Mouse (Mus musculus): Measurements from ENCODE around the gene Tmem150b. TPM values are rescaled to one million over a fixed set of nuclear protein-coding genes. Genes with fewer than 3 reads are reported as not detected.

Gene Tmem150b
- under 1 TPM; 0.21 to 0.76 TPM for total RNA-seq (2023)

DNA sequence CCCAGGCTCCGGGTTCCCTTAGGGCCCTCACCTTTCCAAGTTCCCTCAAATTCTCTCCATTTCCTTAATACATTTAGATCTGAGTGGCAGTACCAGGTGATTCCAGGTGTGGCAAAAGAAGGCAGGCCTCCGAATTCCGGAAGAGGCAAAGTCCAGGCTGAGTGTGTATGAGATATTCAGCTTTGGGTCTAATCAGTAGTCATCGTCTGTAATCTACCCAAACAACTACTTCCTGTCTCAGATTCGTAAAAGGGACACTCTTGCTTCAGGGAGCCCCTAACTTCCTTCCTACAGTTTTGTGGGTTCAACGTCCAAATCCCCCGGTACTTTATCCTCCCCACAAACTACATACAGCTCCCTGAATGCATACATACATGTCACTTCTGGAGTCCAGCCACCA is at the start of gene Tmem150b:
Tmem150b (minus strand) TSS at position 81 of the 400 bp plus-strand sequence.

DNA sequence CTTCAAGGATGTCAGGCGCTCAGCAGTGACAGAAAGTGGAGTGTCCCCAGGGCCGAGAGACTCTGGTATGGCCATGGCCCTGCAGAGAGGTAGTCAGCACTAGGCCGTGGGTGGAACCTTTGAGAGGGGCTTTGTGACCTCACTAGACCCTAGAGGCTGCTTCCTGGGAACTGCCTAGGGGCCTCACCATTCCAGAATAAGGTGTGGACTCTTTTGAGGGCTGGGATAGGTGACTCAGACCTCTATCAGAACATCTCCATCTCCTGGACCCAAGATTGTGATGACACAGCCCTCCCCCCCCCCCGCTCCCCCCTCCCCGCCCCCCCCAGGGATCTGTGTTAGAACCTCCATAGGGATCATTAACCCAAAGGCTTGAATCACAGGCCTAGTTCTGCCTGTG is 46.2 kb upstream of the Tmem150b start, which contains the start of gene Fam71e2:
Fam71e2 (minus strand) TSS at position 101 of the 400 bp plus-strand sequence.

DNA sequence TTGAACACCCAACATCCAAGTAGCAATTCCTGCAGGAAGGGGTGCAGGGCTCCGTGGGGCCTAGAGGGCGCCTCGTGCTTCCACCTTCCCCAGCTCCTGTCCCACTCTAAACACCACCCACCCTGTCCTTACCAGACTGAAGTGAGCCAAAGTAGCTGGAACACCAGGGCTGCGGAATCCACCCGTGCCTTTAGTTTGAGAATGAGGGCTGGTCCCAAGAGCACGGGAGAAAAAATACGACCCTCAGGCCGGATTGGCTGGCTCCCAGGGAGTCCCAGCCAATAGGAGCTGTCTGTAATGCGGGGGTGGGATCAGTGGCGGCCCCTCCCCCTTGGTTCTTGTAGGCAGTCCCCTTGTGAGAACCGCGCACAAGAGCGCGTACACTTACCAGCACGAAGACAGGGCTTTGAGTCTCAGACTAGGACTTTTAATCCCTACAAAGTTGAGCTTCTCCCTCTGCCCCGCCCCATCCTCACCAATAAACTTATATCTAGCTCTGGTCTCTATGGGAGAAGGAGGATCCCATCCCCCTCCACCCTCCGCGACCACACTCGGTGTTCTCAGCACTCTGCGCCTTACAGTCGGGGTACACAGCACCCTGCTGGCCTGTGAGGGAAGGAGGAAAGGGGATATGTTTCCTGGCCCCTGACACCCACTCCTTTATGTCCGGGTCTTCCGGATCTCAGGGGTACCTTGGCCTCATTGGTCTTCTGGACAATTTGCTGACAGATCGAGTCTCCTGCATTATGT is 27.9 kb upstream of the Tmem150b start, which contains the start of gene Cox6b2:
Cox6b2 (minus strand) TSS at position 274 of the 750 bp plus-strand sequence.

DNA sequence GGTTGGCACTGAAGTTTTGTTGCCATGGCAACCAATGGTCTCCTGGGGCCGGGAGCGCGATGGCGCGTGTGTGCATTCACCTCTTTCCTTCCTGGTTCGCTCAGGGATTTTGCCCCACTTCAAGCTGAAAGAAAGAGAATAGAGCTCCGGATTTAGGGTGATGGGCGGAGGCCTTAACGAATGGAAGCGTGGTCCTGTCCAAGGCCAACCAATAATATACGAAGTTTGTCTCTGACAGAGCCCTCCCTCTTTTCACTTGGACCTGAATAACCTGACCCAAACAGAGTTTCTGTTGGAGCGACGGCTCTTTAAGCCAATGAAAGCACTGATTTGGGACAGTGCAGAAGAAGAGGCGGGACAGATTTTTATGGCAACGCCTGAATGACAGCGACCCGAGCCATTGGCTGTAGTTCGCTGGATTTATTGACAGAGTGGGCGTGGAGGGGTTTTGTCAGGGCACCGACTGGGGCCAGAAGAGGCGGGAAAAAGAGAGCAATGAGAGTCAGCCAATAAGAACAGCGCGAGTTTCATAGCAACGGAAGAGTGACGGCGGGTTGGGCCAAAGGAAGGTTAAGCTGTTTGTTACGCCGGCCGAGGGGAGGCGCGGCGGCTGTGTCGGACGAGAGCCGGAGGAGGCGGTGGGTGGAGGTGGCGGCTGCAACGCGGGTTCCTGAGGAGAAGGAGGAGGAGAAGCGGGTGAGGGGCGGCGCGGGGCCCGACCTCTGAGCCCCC is 14.7 kb upstream of the Tmem150b start, which contains the start of gene Kmt5c:
Kmt5c (plus strand) TSS at position 572 of the 732 bp plus-strand sequence.

DNA sequence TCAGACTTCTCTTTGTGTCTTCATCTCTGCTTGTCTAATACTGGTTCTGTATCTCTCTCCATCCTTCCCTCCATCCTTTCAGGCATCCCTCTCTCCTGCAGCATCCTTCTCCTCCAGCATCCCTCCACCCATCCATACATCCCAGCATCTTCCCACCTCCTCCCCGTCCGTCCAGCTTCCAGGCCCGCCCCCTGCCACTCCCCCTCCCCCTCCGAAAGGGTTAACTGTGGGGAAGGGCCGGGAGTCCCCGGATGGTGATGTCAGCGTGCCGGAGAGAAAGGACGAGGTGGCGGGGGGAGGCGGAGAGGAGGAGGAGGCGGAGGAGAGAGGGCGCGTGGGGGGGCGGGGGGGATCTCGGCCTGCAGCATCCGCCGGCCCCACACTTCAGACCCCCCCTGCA is 34.7 kb downstream of the Tmem150b start, which contains the start of gene Brsk1:
Brsk1 (plus strand) TSS at position 218 of the 400 bp plus-strand sequence.

GRCm38 (mm10) chr7:4684632-4685417 is 40.2 kb downstream of the Tmem150b start, which contains the start of gene Hspbp1:
Gene Hspbp1, minus strand, starts transcription at chr7:4685068.

GRCm38 (mm10) chr7:4658912-4659551 is 66.0 kb downstream of the Tmem150b start, which contains the start of gene Ppp6r1:
Gene Ppp6r1, minus strand, starts transcription at chr7:4659019.

Other genes with a start within 250 kb of the Tmem150b start
- 100 to 1,000 TPM; 275 to 289 TPM for gene Ppp1r12c, start 223.6 kb downstream of the Tmem150b start, total RNA-seq (2023)
- 1 to 10 TPM; 4.7 to 6.1 TPM for gene Tnnt1, start 208.9 kb downstream of the Tmem150b start, total RNA-seq (2023)
- not detected for gene Tnni3, start 201.0 kb downstream of the Tmem150b start, total RNA-seq (2023)
- not detected for gene Dnaaf3, start 192.8 kb downstream of the Tmem150b start, total RNA-seq (2023)
- under 1 TPM in 1 of 2 experiments, not detected in 1; 0.83 TPM for gene Syt5, start 177.7 kb downstream of the Tmem150b start, total RNA-seq (2023)
- gene Ptprh, start 121.2 kb downstream of the Tmem150b start, total RNA-seq (2023) = not detected
- 10 to 100 TPM; 56.1 to 82.6 TPM for gene Tmem86b, start 93.8 kb downstream of the Tmem150b start, total RNA-seq (2023)
- 100 to 1,000 TPM; 269 to 275 TPM for gene Ppp6r1, start 66.2 kb downstream of the Tmem150b start, total RNA-seq (2023)
- gene Hspbp1, start 40.2 kb downstream of the Tmem150b start, total RNA-seq (2023) = 10 to 100 TPM; 56.0 to 66.8 TPM
- gene Brsk1, start 34.6 kb downstream of the Tmem150b start, total RNA-seq (2023) = not detected
- gene Kmt5c, start 14.9 kb upstream of the Tmem150b start, total RNA-seq (2023) = 10 to 100 TPM; 66.9 to 85.4 TPM
- gene Cox6b2, start 27.8 kb upstream of the Tmem150b start, total RNA-seq (2023) = 1 to 10 TPM; 2.1 to 4.0 TPM
- not detected for gene Fam71e2, start 46.1 kb upstream of the Tmem150b start, total RNA-seq (2023)
- gene Il11, start 57.6 kb upstream of the Tmem150b start, total RNA-seq (2023) = not detected
- not detected for gene Tmem190, start 57.7 kb upstream of the Tmem150b start, total RNA-seq (2023)
- gene Tmem238, start 64.4 kb upstream of the Tmem150b start, total RNA-seq (2023) = 1 to 10 TPM; 1.4 to 2.7 TPM
- 1,000 to 10,000 TPM; 2,356 to 2,505 TPM for gene Rpl28, start 67.6 kb upstream of the Tmem150b start, total RNA-seq (2023)
- gene Ube2s, start 87.3 kb upstream of the Tmem150b start, total RNA-seq (2023) = 100 to 1,000 TPM; 160 to 166 TPM
- gene Shisa7, start 119.4 kb upstream of the Tmem150b start, total RNA-seq (2023) = under 1 TPM; 0.23 to 0.36 TPM
- gene Isoc2b, start 145.0 kb upstream of the Tmem150b start, total RNA-seq (2023) = 1 to 10 TPM; 4.1 to 4.2 TPM
- gene Isoc2a, start 151.9 kb upstream of the Tmem150b start, total RNA-seq (2023) = 10 to 100 TPM; 10.4 to 13.5 TPM
- not detected for gene Gm36210, start 181.3 kb upstream of the Tmem150b start, total RNA-seq (2023)
- 10 to 100 TPM; 30.9 to 32.3 TPM for gene Zfp628, start 190.0 kb upstream of the Tmem150b start, total RNA-seq (2023)
- gene Nat14, start 196.8 kb upstream of the Tmem150b start, total RNA-seq (2023) = 10 to 100 TPM; 10.5 to 10.7 TPM
- gene Ssc5d, start 200.5 kb upstream of the Tmem150b start, total RNA-seq (2023) = 1 to 10 TPM in 1 of 2 experiments, under 1 TPM in 1; 0.73 to 1.3 TPM
- 1 to 10 TPM in 1 of 2 experiments, not detected in 1; 1.4 TPM for gene Sbk2, start 239.2 kb upstream of the Tmem150b start, total RNA-seq (2023)
- gene Sbk3, start 245.9 kb upstream of the Tmem150b start, total RNA-seq (2023) = not detected